Mouse (Mus musculus) layer of hippocampus, adult 11-12 months (tissue): ENCODE measurements around the gene Zic3.

ENCODE experiments used
- DNase-seq: peaks from one replicate; pipeline ENCODE4 v3.0.0; 2022; ENCODE audit warnings: low spot score

Gene Zic3

DNA sequence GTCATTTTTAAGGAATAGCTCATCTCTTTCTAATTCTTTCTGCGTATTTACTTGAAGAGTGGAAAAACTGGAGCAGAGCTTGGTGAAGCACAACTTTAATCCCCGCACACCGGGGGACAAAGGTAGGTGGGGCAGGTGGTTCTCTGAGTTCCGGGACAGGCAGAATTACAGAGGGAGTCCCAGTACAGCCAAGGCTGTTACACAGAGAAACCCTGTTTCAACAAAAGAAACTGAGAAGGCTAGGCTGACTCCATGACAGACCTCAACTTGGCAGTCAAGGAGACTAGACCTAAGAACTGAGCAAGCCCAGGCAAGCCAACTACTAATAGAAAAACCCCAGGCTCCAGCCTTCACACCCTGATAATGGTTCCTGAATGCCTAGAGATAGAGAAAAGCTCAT is 20.0 kb downstream of the Zic3 start:
- no peak for DNase-seq
